Mouse (Mus musculus): ENCODE data around the gene Gm26602.

DNA sequence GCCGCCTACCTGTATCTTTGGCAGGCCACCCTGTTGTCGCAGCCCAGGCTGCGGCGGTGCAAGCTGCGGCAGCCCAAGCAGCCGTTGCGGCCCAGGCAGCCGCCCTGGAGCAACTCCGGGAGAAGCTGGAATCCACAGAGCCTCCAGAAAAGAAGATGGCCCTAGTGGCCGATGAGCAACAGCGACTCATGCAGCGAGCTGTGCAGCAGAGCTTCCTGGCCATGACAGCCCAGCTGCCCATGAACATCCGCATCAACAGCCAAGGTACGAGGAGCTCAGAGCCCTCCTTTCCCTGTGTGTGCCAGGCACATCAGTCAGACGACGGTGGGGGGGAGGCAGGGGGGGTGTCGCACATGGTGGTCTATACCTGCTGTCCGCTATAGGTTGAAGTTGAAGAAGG is 40.0 kb downstream of the Gm26602 start:
- TF ChIP-seq EP300 (IDR thresholded peaks at IDR 0.05) = no peak
- TF ChIP-seq CTCF (IDR thresholded peaks at IDR 0.05) = no peak

All from lung, postnatal 0 days (tissue).